Mouse (Mus musculus): ENCODE measurements at regions not wholly inside any gene's neighbourhood (a gene's known extent, or its start where the extent isn't known, plus 50 kb on each side); places are given as distances from the start of the nearest gene placed in this dataset.

DNA sequence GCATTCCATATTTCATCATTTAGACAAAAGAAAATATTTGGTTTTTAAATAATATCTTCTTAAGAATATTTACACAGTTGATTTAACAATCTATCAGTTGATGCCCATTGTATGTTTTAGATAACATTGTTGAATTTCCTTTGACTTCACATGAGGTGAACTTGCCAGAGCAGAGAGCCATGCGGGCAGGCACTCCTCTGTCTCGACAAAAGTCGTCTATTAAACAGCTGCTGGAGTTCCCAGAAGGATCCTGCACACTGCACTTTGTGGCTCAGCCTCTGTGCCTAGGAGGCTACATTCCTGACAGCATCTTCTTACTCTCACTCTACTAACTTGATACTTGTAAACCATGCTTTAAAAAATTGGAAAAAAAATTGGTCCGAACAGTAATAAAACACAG, 221.7 kb upstream of the Pde3a start:
- H3K4me1 ChIP-seq (ENCODE audit: control insufficient read depth, insufficient read depth, low read length) = no peaks in the 10 kb centered on the region
- no peak overlapping the region for H3K27ac ChIP-seq (ENCODE audit: insufficient read depth, low read depth, low read length)
- H3K4me3 ChIP-seq (ENCODE audit: insufficient read depth, low read depth, low read length) = no peak overlapping the region
- WGBS = 76% methylated on average over 4 of the region's 4 CpGs
- no peak for TF ChIP-seq POLR2A (IDR thresholded peaks at IDR 0.05; ENCODE audit: insufficient read depth, low read depth, low read length)

DNA sequence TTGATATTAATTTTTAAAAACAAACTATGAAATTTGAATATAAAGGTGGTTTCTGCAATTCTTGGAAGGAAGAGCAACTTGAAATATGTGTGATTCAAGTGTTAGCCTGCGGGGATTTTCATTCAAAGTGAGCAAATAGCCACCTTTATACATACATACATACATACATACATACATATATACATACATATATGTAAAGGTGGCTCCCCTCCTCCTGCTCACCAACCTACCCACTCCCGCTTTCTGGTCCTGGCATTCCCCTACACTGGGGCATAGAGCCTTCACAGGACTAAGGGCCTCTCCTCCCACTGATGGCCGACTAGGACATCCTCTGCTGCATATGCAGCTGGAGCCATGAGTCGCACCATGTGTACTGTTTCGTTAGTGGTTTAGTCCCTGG, 221.3 kb upstream of the Pde3a start:
- Histone ChIP-seq H3K4me3 (ENCODE audit: insufficient read depth, low read depth, low read length) (no peak overlapping the region), H3K4me1 (ENCODE audit: control insufficient read depth, insufficient read depth, low read length) (no peaks in the 10 kb centered on the region), H3K27ac (ENCODE audit: insufficient read depth, low read depth, low read length) (no peak overlapping the region)
- WGBS = 90% methylated on average over 5 of the region's 5 CpGs
- no peak for TF ChIP-seq POLR2A (IDR thresholded peaks at IDR 0.05; ENCODE audit: insufficient read depth, low read depth, low read length)

- TF ChIP-seq CTCF (IDR thresholded peaks at IDR 0.05; ENCODE audit: insufficient read depth, low read depth, low read length) = no peak
- TF ChIP-seq POLR2A (IDR thresholded peaks at IDR 0.05; ENCODE audit: insufficient read depth, low read depth, low read length) = no peak
- H3K4me3 ChIP-seq (ENCODE audit: insufficient read depth, low read depth, low read length) = no peak overlapping the region
- no peaks in the 10 kb centered on the region for H3K4me1 ChIP-seq (ENCODE audit: control insufficient read depth, insufficient read depth, low read length)
- H3K27ac ChIP-seq (ENCODE audit: insufficient read depth, low read depth, low read length) = no peak overlapping the region
- WGBS = 87% methylated on average over 5 of the region's 5 CpGs
These were observed 214.2 kb upstream of the Pde3a start for GRCm38 (mm10) chr6:141034824-141035223.

DNA sequence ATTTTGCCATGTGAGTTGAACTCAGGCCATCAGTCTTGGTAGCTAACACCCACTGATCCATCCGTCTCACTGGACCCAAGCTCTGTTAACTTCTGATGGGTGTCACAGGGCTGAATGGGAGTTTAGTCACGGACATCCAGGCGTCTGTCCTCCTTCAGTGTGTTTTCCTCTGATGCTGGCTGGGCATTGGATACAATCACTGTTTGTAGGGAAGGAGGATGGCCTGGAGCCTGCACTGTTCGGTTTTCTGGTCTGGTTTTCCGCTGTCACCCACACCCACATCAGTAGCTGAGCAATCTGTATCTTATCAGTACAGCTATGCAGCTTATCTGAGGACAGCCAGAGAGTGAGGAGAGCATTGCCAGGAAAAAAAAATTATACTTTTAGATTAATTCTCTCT, 207.7 kb upstream of the Pde3a start:
- peaks cover 2% of the 10 kb centered on the region; the same call in 1 of the 2 replicates for H3K4me1 ChIP-seq (ENCODE audit: control insufficient read depth, insufficient read depth, low read length)
- H3K4me3 ChIP-seq (ENCODE audit: insufficient read depth, low read depth, low read length) = no peak overlapping the region
- TF ChIP-seq POLR2A (IDR thresholded peaks at IDR 0.05; ENCODE audit: insufficient read depth, low read depth, low read length) (no peak), CTCF (IDR thresholded peaks at IDR 0.05; ENCODE audit: insufficient read depth, low read depth, low read length) (no peak)
- H3K27ac ChIP-seq (ENCODE audit: insufficient read depth, low read depth, low read length) = no peak overlapping the region
- 67% methylated on average over 5 of the region's 5 CpGs for WGBS

DNA sequence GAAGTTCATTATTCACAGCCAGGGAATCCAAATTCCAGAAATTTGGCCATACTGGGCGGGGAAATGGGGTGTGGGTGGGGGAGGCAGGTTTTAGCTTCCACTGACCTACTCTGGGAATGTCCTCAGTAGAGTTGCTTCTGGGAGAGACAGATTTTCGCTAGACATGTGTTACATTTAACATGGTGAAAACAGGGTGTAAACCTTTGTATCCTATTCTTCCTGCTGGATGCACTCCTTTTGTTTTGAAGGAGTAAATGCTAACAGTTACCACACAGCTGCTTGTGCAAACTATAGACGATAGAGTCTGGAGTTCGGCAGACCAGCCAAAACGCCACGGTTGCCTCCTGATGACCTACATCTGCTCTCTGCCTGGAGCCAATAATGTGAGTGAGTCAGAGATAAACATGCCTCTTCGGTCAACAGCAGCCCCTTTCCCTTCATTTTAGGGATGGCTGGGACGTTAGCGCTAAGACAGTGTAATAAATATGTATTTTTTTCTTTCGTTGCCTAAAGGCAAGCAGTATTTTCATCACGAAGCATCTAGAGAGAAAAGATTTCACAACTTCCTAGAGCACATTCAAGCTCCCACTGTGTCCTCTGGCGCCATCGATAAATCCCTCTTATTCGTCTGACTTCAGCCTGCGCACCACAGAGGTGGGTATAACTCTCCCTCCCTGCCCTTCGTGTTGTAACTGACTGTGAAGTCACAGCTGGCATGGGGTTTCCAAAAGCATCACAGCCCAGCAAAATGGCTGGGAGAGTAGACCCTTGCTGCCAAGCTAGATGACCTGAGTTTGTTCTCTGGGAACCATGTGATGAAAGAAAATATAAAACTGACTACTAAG, 207.1 kb upstream of the Pde3a start:
- TF ChIP-seq POLR2A (IDR thresholded peaks at IDR 0.05; ENCODE audit: insufficient read depth, low read depth, low read length) = no peak
- no peak for TF ChIP-seq CTCF (IDR thresholded peaks at IDR 0.05; ENCODE audit: insufficient read depth, low read depth, low read length)
- no peak overlapping the region for H3K27ac ChIP-seq (ENCODE audit: insufficient read depth, low read depth, low read length)
- peaks cover 2% of the 10 kb centered on the region; the same call in 1 of the 2 replicates for H3K4me1 ChIP-seq (ENCODE audit: control insufficient read depth, insufficient read depth, low read length)
- 38% methylated on average over 16 of the region's 16 CpGs for WGBS
- H3K4me3 ChIP-seq (ENCODE audit: insufficient read depth, low read depth, low read length) = no peak overlapping the region

GRCm38 (mm10) chr6:141048271-141048670, 200.8 kb upstream of the Pde3a start:
- Histone ChIP-seq H3K27ac (ENCODE audit: insufficient read depth, low read depth, low read length) (no peak overlapping the region), H3K4me1 (ENCODE audit: control insufficient read depth, insufficient read depth, low read length) (no peaks in the 10 kb centered on the region), H3K4me3 (ENCODE audit: insufficient read depth, low read depth, low read length) (no peak overlapping the region)
- 93% methylated on average over 2 of the region's 2 CpGs for WGBS
- TF ChIP-seq CTCF (IDR thresholded peaks at IDR 0.05; ENCODE audit: insufficient read depth, low read depth, low read length) (no peak), POLR2A (IDR thresholded peaks at IDR 0.05; ENCODE audit: insufficient read depth, low read depth, low read length) (no peak)

DNA sequence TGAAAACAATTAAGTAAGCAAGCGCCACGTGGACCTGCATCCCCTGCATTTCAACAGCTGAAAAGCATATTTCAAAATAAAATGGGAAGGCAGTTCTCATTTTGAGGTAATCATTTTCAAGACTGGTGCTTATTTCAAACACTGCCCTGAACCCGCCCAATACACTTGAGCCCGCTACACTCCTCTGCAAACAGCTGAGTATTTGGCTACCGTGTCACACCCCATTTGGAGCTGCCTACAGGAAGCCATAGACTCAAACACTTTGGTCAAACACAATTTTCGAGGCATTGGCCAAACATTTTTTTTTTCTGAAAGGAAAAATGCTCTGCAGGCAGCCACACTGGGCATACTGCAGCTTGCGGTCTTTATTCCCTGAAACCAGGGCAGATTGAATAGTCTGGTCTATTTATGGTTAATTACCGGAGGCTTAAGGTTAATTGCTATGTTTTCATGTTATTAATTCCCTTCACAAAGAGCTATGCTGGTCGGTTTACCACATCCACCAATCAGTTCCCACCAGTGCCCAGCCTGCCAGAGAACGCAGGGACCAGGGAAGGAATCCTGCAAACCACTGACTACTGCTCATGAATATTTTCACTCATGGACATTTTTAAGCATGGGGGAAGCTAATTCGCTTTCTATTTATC, 198.9 kb upstream of the Pde3a start:
- no peak overlapping the region for H3K4me3 ChIP-seq (ENCODE audit: insufficient read depth, low read depth, low read length)
- 38% methylated on average over 11 of the region's 11 CpGs for WGBS
- no peak overlapping the region for H3K27ac ChIP-seq (ENCODE audit: insufficient read depth, low read depth, low read length)
- H3K4me1 ChIP-seq (ENCODE audit: control insufficient read depth, insufficient read depth, low read length) = no peaks in the 10 kb centered on the region
- TF ChIP-seq POLR2A (IDR thresholded peaks at IDR 0.05; ENCODE audit: insufficient read depth, low read depth, low read length) (no peak), CTCF (IDR thresholded peaks at IDR 0.05; ENCODE audit: insufficient read depth, low read depth, low read length) (no peak)

- no peak overlapping the region for H3K27ac ChIP-seq (ENCODE audit: insufficient read depth, low read depth, low read length)
- no peak overlapping the region for H3K4me3 ChIP-seq (ENCODE audit: insufficient read depth, low read depth, low read length)
- no peaks in the 10 kb centered on the region for H3K4me1 ChIP-seq (ENCODE audit: control insufficient read depth, insufficient read depth, low read length)
- 94% methylated on average over 7 of the region's 7 CpGs for WGBS
- TF ChIP-seq POLR2A (IDR thresholded peaks at IDR 0.05; ENCODE audit: insufficient read depth, low read depth, low read length) (no peak), CTCF (IDR thresholded peaks at IDR 0.05; ENCODE audit: insufficient read depth, low read depth, low read length) (no peak)
These were observed 195.0 kb upstream of the Pde3a start for GRCm38 (mm10) chr6:141054026-141054425.

GRCm38 (mm10) chr6:141059250-141059916, 189.7 kb upstream of the Pde3a start:
- Histone ChIP-seq H3K4me1 (ENCODE audit: control insufficient read depth, insufficient read depth, low read length) (no peaks in the 10 kb centered on the region), H3K4me3 (ENCODE audit: insufficient read depth, low read depth, low read length) (no peak overlapping the region), H3K27ac (ENCODE audit: insufficient read depth, low read depth, low read length) (no peak overlapping the region)
- 90% methylated on average over 11 of the region's 11 CpGs for WGBS
- no peak for TF ChIP-seq CTCF (IDR thresholded peaks at IDR 0.05; ENCODE audit: insufficient read depth, low read depth, low read length)
- no peak for TF ChIP-seq POLR2A (IDR thresholded peaks at IDR 0.05; ENCODE audit: insufficient read depth, low read depth, low read length)

Measured in olfactory bulb, adult 2 months (tissue).